Mouse (Mus musculus): ENCODE data around the gene Camkmt. TPM values are rescaled to one million over a fixed set of nuclear protein-coding genes. Genes with fewer than 3 reads are reported as not detected.

Gene Camkmt
- polyA plus RNA-seq, 1 experiment from 2014 or later = 6.9 TPM

GRCm38 (mm10) chr17:85335464-85335863 lies 245.1 kb downstream of the Camkmt start:
- POLR2A ChIA-PET = no interaction called here
- ATAC-seq = no peak
- CTCF ChIA-PET = interaction anchor here (1.1 kb wide), 1 partner anchor 11 kb away, joined by 3 read pairs; no protein-coding TSS in a partner anchor
- H3K27me3 ChIP-seq = no peaks in the 10 kb centered on the region
- TF ChIP-seq CTCF (IDR thresholded peaks at IDR 0.05) = no peak
- no peak for DNase-seq (ENCODE audit: low read depth, low spot score)
- in situ Hi-C loops (cut with MboI; ENCODE audit: low pct_unique_long_range_greater_than_20kb) = no loop called here

DNA sequence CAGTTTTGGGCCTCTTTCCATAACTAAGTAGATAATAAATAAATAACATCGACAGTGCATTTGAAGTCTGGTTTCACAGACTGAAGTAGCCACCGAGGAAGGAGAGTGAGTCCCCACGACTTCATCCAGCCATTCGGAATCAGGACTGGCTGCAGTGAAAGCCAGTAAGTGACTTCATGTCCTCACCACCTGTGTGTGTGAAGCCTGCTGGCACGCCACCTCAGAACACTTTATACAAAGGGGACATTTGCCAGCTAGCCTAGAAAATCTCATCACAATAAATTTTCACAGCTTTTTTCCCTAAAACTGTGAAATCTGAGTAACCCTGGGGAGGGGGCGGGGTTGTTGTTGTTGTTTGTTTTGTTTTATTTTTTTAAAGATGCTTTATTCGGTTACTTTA lies 247.3 kb downstream of the Camkmt start:
- H3K27me3 ChIP-seq = no peaks in the 10 kb centered on the region
- CTCF ChIA-PET = interaction anchor here (1.4 kb wide), 1 partner anchor 12 kb away, joined by 3 read pairs; no protein-coding TSS in a partner anchor
- POLR2A ChIA-PET = no interaction called here
- no peak for ATAC-seq
- in situ Hi-C loops (cut with MboI; ENCODE audit: low pct_unique_long_range_greater_than_20kb) = no loop called here
- no peak for TF ChIP-seq CTCF (IDR thresholded peaks at IDR 0.05)
- no peak for DNase-seq (ENCODE audit: low read depth, low spot score)

GRCm38 (mm10) chr17:85341134-85341700 lies 250.9 kb downstream of the Camkmt start:
- CTCF ChIA-PET = interaction anchor here (1.3 kb wide), 1 partner anchor 10 kb away, joined by 3 read pairs; no protein-coding TSS in a partner anchor
- DNase-seq (ENCODE audit: low read depth, low spot score) (no peak), ATAC-seq (no peak)
- TF ChIP-seq CTCF (IDR thresholded peaks at IDR 0.05) = no peak
- H3K27me3 ChIP-seq = no peaks in the 10 kb centered on the region
- in situ Hi-C loops (cut with MboI; ENCODE audit: low pct_unique_long_range_greater_than_20kb) = no loop called here
- POLR2A ChIA-PET = no interaction called here

GRCm38 (mm10) chr17:85342471-85342870 lies 252.1 kb downstream of the Camkmt start:
- no peak for DNase-seq (ENCODE audit: low read depth, low spot score)
- POLR2A ChIA-PET = no interaction called here
- CTCF ChIA-PET = no interaction called here
- no peak for ATAC-seq
- TF ChIP-seq CTCF (IDR thresholded peaks at IDR 0.05) = no peak
- in situ Hi-C loops (cut with MboI; ENCODE audit: low pct_unique_long_range_greater_than_20kb) = no loop called here
- no peaks in the 10 kb centered on the region for H3K27me3 ChIP-seq

GRCm38 (mm10) chr17:85343435-85343834 lies 253.1 kb downstream of the Camkmt start:
- in situ Hi-C loops (cut with MboI; ENCODE audit: low pct_unique_long_range_greater_than_20kb) = no loop called here
- POLR2A ChIA-PET = no interaction called here
- DNase-seq (ENCODE audit: low read depth, low spot score) (no peak), ATAC-seq (no peak)
- H3K27me3 ChIP-seq = no peaks in the 10 kb centered on the region
- no peak for TF ChIP-seq CTCF (IDR thresholded peaks at IDR 0.05)
- CTCF ChIA-PET = no interaction called here

DNA sequence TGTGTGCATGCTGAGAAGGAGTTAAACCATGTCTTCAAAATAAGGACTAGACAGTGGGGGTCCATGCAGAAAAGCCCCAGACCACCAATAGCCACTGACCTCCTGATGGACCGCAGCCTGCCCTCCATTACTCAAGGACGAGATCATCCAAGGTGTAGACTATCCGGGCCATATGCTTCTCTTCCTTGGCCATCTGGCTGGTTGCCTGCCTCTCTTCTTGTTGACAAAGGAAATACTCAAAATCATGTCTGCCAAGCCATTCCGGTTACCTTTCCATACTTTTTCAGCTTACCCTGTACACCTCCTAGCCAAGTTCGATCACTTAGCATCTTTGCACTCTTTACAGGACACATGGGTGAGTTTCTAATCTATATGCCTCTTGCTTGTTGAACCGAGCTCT lies 256.3 kb downstream of the Camkmt start:
- ChIA-PET POLR2A (no interaction called here), CTCF (interaction anchor here (1.1 kb wide), 1 partner anchor 11 kb away, joined by 3 read pairs; no protein-coding TSS in a partner anchor)
- in situ Hi-C loops (cut with MboI; ENCODE audit: low pct_unique_long_range_greater_than_20kb) = no loop called here
- TF ChIP-seq CTCF (IDR thresholded peaks at IDR 0.05) = no peak
- DNase-seq (ENCODE audit: low read depth, low spot score) = no peak
- H3K27me3 ChIP-seq = no peaks in the 10 kb centered on the region
- no peak for ATAC-seq

GRCm38 (mm10) chr17:85349331-85349935 lies 259.1 kb downstream of the Camkmt start:
- no peaks in the 10 kb centered on the region for H3K27me3 ChIP-seq
- ChIA-PET CTCF (interaction anchor here (0.6 to 0.9 kb wide), 3 partner anchors 13 to 30 kb away, joined by 3 read pairs; no protein-coding TSS in a partner anchor), POLR2A (no interaction called here)
- in situ Hi-C loops (cut with MboI; ENCODE audit: low pct_unique_long_range_greater_than_20kb) = no loop called here
- TF ChIP-seq CTCF (IDR thresholded peaks at IDR 0.05) = no peak
- no peak for ATAC-seq
- no peak for DNase-seq (ENCODE audit: low read depth, low spot score)

DNA sequence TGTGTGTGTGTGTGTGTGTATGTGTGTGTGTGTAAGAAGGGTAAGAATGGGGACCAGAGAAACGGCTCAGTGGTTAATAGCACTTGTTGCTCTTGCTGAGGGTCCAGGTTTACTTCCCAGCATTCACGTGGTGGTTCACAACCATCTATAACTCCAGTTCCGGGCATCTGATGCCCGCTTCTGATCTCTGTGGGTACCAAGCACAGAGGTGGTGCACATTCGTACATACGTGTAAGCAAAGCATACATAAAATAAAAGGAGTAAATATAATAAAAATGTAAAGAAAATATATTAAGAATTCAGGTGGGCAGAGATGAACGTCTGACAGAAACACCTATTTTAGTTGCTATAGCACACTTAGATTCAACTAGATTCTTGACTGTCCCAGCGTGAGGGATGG lies 260.9 kb downstream of the Camkmt start:
- ATAC-seq (no peak), DNase-seq (ENCODE audit: low read depth, low spot score) (no peak)
- CTCF ChIA-PET = interaction anchor here (1.1 kb wide), 1 partner anchor 24 kb away, joined by 3 read pairs; no protein-coding TSS in a partner anchor

DNA sequence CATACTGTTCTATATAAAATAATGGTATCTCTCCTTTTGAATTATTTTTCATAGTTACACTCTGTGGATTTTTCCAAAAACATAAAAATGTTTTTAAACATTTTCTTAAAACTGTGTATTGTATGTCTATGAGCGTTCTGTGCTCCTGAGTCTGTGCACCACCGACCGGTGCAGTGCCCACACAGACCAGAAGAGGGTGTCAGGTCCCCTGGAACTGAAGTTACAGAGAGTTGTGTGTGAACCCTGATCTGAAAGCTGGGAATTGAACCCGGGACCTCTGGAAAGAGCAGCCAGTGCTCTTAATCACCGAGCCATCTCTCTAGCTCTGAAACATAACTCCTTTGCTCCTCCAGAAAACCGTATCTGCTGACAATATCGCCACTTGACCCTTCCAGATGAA lies 262.4 kb downstream of the Camkmt start:
- ChIA-PET CTCF (interaction anchor here (1.1 kb wide), 1 partner anchor 26 kb away, joined by 3 read pairs; no protein-coding TSS in a partner anchor), POLR2A (no interaction called here)
- ATAC-seq (no peak), DNase-seq (ENCODE audit: low read depth, low spot score) (no peak)
- in situ Hi-C loops (cut with MboI; ENCODE audit: low pct_unique_long_range_greater_than_20kb) = no loop called here
- TF ChIP-seq CTCF (IDR thresholded peaks at IDR 0.05) = no peak
- H3K27me3 ChIP-seq = no peaks in the 10 kb centered on the region

More for the DNA sequence above, 260.9 kb downstream of the Camkmt start:
- POLR2A ChIA-PET = no interaction called here
- H3K27me3 ChIP-seq = no peaks in the 10 kb centered on the region
- no peak for TF ChIP-seq CTCF (IDR thresholded peaks at IDR 0.05)
- in situ Hi-C loops (cut with MboI; ENCODE audit: low pct_unique_long_range_greater_than_20kb) = no loop called here

- no peaks in the 10 kb centered on the region for H3K27me3 ChIP-seq
- ChIA-PET CTCF (no interaction called here), POLR2A (no interaction called here)
- ATAC-seq (no peak), DNase-seq (ENCODE audit: low read depth, low spot score) (no peak)
- no peak for TF ChIP-seq CTCF (IDR thresholded peaks at IDR 0.05)
- in situ Hi-C loops (cut with MboI; ENCODE audit: low pct_unique_long_range_greater_than_20kb) = no loop called here
Observed at GRCm38 (mm10) chr17:85353191-85353590, 262.8 kb downstream of the Camkmt start.

GRCm38 (mm10) chr17:85353636-85354035 lies 263.3 kb downstream of the Camkmt start:
- ATAC-seq = no peak
- DNase-seq (ENCODE audit: low read depth, low spot score) = no peak
- H3K27me3 ChIP-seq = no peaks in the 10 kb centered on the region
- CTCF ChIA-PET = interaction anchor here (1.0 kb wide), 1 partner anchor 9 kb away, joined by 3 read pairs; no protein-coding TSS in a partner anchor
- TF ChIP-seq CTCF (IDR thresholded peaks at IDR 0.05) = no peak
- in situ Hi-C loops (cut with MboI; ENCODE audit: low pct_unique_long_range_greater_than_20kb) = no loop called here
- POLR2A ChIA-PET = no interaction called here

Measured in Patski (cell line).